Mouse (Mus musculus) erythroblast, embryonic 14.5 days (primary cell): ENCODE measurements around the gene Zdhhc24.

ENCODE experiments used
- GATA1 ChIP-seq: IDR thresholded peaks from 2 replicates; pipeline ENCODE4 v1.6.1; 2012; ENCODE audit warnings: low read length, inconsistent platforms, mixed read lengths
- TAL1 ChIP-seq: IDR thresholded peaks from 3 replicates; pipeline ENCODE4 v1.6.1; 2012; ENCODE audit warnings: low read length, inconsistent platforms, mixed read lengths

DNA sequence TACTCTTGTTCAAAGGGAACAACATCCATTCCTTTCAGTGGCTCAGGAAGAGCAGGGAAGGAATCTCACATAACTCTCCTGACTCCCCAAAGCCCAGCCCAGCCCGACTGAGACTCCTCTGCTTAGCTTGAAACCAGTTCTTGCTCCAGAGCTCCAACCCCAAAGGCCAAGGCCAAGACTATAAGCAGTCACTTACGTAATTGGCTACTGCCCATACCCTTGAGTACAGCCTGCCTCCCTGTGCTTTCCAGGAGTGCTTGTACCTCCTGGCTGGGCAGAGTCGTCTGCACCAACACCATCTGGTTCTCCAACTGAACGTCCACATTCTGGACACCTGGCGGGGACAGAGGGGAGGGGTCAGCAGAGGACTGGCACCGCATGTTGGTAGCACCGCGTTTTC, 44.5 kb upstream of the Zdhhc24 start:
- TF ChIP-seq TAL1 (no peak), GATA1 (no peak)
